Mouse (Mus musculus) embryonic fibroblast, embryonic 13.5 days (primary cell): Measurements from ENCODE around the gene Fzd9.

Source experiments
- CTCF ChIP-seq: IDR thresholded peaks from 2 replicates; pipeline ENCODE4 v1.5.1; 2011; ENCODE audit warnings: mild to moderate bottlenecking, control low read depth, low read length, moderate library complexity, borderline replicate concordance; ENCODE audit not compliant: insufficient read depth
- POLR2A ChIP-seq: IDR thresholded peaks from 2 replicates; pipeline ENCODE4 v1.6.1; 2011; ENCODE audit warnings: low read depth, mild to moderate bottlenecking, control low read depth, low read length, moderate library complexity

DNA sequence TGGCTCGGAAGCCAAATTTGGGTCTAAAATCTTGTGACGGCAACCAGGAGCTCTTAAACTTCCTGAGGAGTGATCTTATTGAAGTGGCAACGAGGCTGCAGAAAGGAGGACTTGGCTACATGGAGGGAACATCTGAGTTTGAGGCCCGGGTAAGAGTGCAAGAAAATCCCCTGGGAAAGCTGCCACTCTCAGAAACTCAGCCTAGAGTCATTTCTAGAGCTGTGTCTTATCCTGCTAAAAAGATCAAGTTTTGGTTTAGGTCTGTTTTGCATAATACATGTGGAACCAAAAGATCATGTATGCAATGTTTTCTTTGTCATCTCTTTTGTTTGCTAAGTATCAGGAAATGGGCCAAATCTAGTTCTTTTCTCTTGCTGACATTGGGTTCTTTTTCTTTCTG lies 20.8 kb downstream of the Fzd9 start:
- no peak for TF ChIP-seq CTCF
- TF ChIP-seq POLR2A, result no peak
